Mouse (Mus musculus) forebrain, embryonic 12.5 days (tissue): ENCODE measurements around the gene Zfp346. TPM values are rescaled to one million over a fixed set of nuclear protein-coding genes. Genes with fewer than 3 reads are reported as not detected.
A peak's percentile ranks its signal among the peaks of the same experiment; 100 is the strongest.

ENCODE experiments used
- ATAC-seq: fragments of 200-750 bp; cut with Nextera tagmentation; 2 replicates; pipeline ENCODE4 v1.8.0; 2017; ENCODE audit warnings: moderate TSS enrichment; ENCODE audit not compliant: low FRiP score
- H3K27ac ChIP-seq: fragments of 300-500 bp; sonication (generic); 2 replicates; pipeline ENCODE4 v1.5.1; 2016; ENCODE audit warnings: mild to moderate bottlenecking
- H3K27me3 ChIP-seq: fragments of 300-500 bp; sonication (generic); 2 replicates; pipeline ENCODE4 v1.6.1; 2016; ENCODE audit warnings: mild to moderate bottlenecking
- H3K36me3 ChIP-seq: fragments of 300-500 bp; sonication (generic); replicated peaks from 2 replicates; pipeline ENCODE4 v1.6.1; 2016; ENCODE audit warnings: mild to moderate bottlenecking
- H3K4me1 ChIP-seq: fragments of 300-500 bp; sonication (generic); 2 replicates; pipeline ENCODE4 v1.6.1; 2016
- H3K4me2 ChIP-seq: fragments of 300-500 bp; sonication (generic); 2 replicates; pipeline ENCODE4 v1.6.1; 2016; ENCODE audit warnings: mild to moderate bottlenecking, moderate library complexity
- H3K4me3 ChIP-seq: fragments of 300-500 bp; sonication (generic); replicated peaks from 2 replicates; pipeline ENCODE4 v1.5.1; 2016; ENCODE audit warnings: mild to moderate bottlenecking
- H3K9ac ChIP-seq: fragments of 300-500 bp; sonication (generic); 2 replicates; pipeline ENCODE4 v1.6.1; 2016; ENCODE audit warnings: mild to moderate bottlenecking
- H3K9me3 ChIP-seq: fragments of 300-500 bp; sonication (generic); 2 replicates; pipeline ENCODE4 v1.6.1; 2016
- WGBS: fragments of 180-500 bp; shearing (Covaris S2); methylation state at CpG from one replicate; pipeline ENCODE4 v1.1.7; 2016; 5-methylcytosine and 5-hydroxymethylcytosine counted together
- polyA plus RNA-seq: library from polyadenylated mRNA; unstranded; fragments of >200 nt; fragmentation: Nextera tagmentation; extraction: Ambion mirVana; gene quantifications from 2 replicates; pipeline ENCODE4 v1.2.1, GENCODE M21; 2016

The Zfp346 gene
- polyA plus RNA-seq, 1 experiment from 2014 or later, result 24.1 TPM

GRCm38 (mm10) chr13:55179591-55179990 is 74.5 kb downstream of the Zfp346 start:
- Histone ChIP-seq H3K27ac (no peak overlapping the region), H3K9me3 (no peaks in the 10 kb centered on the region), H3K27me3 (no peaks in the 10 kb centered on the region), H3K36me3 (no peaks in the 10 kb centered on the region), H3K4me2 (no peak overlapping the region), H3K4me3 (no peak overlapping the region), H3K4me1 (peaks cover 10% of the 10 kb centered on the region), H3K9ac (no peak overlapping the region)
- 96% methylated on average over 3 of the region's 3 CpGs for whole genome bisulfite sequencing
- no peak for ATAC-seq

GRCm38 (mm10) chr13:55181786-55182172 is 76.7 kb downstream of the Zfp346 start:
- WGBS, result 69% methylated on average over 2 of the region's 2 CpGs
- H3K4me1 ChIP-seq, result peaks cover 10% of the 10 kb centered on the region
- H3K9ac ChIP-seq, result no peak overlapping the region
- no peak for ATAC-seq
- no peaks in the 10 kb centered on the region for H3K27me3 ChIP-seq
- no peak overlapping the region; the same call in 1 of the 2 replicates for H3K4me3 ChIP-seq
- no peaks in the 10 kb centered on the region for H3K36me3 ChIP-seq
- H3K9me3 ChIP-seq, result no peaks in the 10 kb centered on the region
- H3K27ac ChIP-seq, result no peak overlapping the region
- peak overlapping the region; percentile 52 for H3K4me2 ChIP-seq

- peak overlapping the region; percentile 29 for H3K4me3 ChIP-seq
- peaks cover 10% of the 10 kb centered on the region for H3K4me1 ChIP-seq
- H3K36me3 ChIP-seq, result no peaks in the 10 kb centered on the region
- H3K27ac ChIP-seq, result peak overlapping the region; percentile 75
- H3K9ac ChIP-seq, result peak overlapping the region; percentile 25; the same call in 1 of the 2 replicates
- peak overlapping the region; percentile 52 for H3K4me2 ChIP-seq
- ATAC-seq, result peak; percentile 82
- H3K27me3 ChIP-seq, result no peaks in the 10 kb centered on the region
- WGBS, result 3% methylated on average over 23 of the region's 23 CpGs
- H3K9me3 ChIP-seq, result no peaks in the 10 kb centered on the region
Measured at GRCm38 (mm10) chr13:55182173-55182894, 77.2 kb downstream of the Zfp346 start.

GRCm38 (mm10) chr13:55183382-55183781 is 78.3 kb downstream of the Zfp346 start:
- Histone ChIP-seq H3K27ac (no peak overlapping the region), H3K36me3 (no peaks in the 10 kb centered on the region)
- WGBS, result 82% methylated on average over 6 of the region's 6 CpGs

More at GRCm38 (mm10) chr13:55183382-55183781, 78.3 kb downstream of the Zfp346 start:
- peaks cover 10% of the 10 kb centered on the region for H3K4me1 ChIP-seq
- H3K4me2 ChIP-seq, result no peak overlapping the region
- no peaks in the 10 kb centered on the region for H3K9me3 ChIP-seq
- no peaks in the 10 kb centered on the region for H3K27me3 ChIP-seq
- H3K4me3 ChIP-seq, result no peak overlapping the region
- H3K9ac ChIP-seq, result no peak overlapping the region
- no peak for ATAC-seq

Other genes starting within 250 kb of the Zfp346 start
- gene Unc5a, start 155.9 kb upstream of the Zfp346 start, polyA plus RNA-seq, result 4.8 and 5.6 TPM in 2 replicates
- gene Hk3, start 83.9 kb upstream of the Zfp346 start, polyA plus RNA-seq, result 0.32 and 0.96 TPM in 2 replicates
- 25.1 and 27.4 TPM in 2 replicates for gene Uimc1, start 5.0 kb upstream of the Zfp346 start, polyA plus RNA-seq
- not detected in 2 replicates for gene Gm17617, start 28.2 kb downstream of the Zfp346 start, polyA plus RNA-seq
- 0.15 and 0.20 TPM in 2 replicates for gene Fgfr4, start 47.3 kb downstream of the Zfp346 start, polyA plus RNA-seq
- gene Nsd1, start 104.5 kb downstream of the Zfp346 start, polyA plus RNA-seq, result 83.4 and 83.6 TPM in 2 replicates
- 316 and 328 TPM in 2 replicates for gene Prelid1, start 215.2 kb downstream of the Zfp346 start, polyA plus RNA-seq
- 96.9 and 97.7 TPM in 2 replicates for gene Rab24, start 216.6 kb downstream of the Zfp346 start, polyA plus RNA-seq
- gene Mxd3, start 224.5 kb downstream of the Zfp346 start, polyA plus RNA-seq, result 35.5 and 39.1 TPM in 2 replicates